Mouse (Mus musculus): ENCODE results near the gene Gm13040.
"Not testable (repeated sequence)": the region's sequence is repeated elsewhere in the genome, so short reads cannot be mapped to it uniquely, and the experiment has no call there.

Gene Gm13040

DNA sequence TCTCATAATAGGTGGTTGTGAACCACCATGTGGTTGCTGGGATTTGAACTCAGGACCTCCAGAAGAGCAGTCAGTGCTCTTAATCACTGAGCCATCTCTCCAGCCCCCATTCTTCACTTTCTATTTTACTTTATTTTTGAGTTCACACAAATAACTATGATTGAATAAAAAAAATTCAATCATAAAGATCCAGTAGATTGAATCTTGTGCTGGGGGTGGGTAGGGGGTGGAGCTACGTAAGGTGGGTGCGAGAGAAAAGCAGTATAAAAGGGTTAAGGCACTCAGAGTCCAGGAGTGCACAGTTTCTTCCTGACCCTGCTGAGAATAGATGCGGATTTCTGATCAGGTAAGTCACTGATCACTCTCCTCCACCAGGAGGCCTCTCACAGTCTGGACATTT is at the start of gene Gm13040:
Gm13040 (plus strand) TSS at position 301 of the 400 bp plus-strand sequence.
- DNase-seq, result not testable (repeated sequence)

DNA sequence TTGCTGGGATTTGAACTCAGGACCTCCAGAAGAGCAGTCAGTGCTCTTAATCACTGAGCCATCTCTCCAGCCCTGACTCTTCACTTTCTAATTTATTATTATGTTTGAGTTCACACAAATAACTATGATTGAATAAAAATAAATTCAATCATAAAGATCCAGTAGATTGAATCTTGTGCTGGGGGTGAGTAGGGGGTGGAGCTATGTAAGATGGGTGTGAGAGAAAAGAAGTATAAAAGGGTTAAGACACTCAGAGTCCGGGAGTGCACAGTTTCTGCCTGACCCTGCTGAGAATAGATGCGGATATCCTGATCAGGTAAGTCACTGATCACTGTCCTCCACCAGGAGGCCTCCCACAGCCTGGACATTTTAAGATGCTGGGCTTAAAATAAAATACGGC is 24.7 kb upstream of the Gm13040 start, which contains the start of gene Gm13043:
Gm13043 (plus strand) TSS at position 301 of the 400 bp plus-strand sequence.
- no peak for DNase-seq

DNA sequence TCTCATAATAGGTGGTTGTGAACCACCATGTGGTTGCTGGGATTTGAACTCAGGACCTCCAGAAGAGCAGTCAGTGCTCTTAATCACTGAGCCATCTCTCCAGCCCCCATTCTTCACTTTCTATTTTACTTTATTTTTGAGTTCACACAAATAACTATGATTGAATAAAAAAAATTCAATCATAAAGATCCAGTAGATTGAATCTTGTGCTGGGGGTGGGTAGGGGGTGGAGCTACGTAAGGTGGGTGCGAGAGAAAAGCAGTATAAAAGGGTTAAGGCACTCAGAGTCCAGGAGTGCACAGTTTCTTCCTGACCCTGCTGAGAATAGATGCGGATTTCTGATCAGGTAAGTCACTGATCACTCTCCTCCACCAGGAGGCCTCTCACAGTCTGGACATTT is 15.6 kb downstream of the Gm13040 start, which contains the start of the genes BC080695 and Gm13057:
BC080695 (plus strand) TSS at position 301 of the 400 bp plus-strand sequence.
Gm13057 (plus strand) TSS at position 310 of the 400 bp plus-strand sequence.
- DNase-seq, result not testable (repeated sequence)
